Mouse (Mus musculus) kidney, embryonic 14.5 days (tissue): ENCODE data around the gene Ephb6. TPM values are rescaled to one million over a fixed set of nuclear protein-coding genes. Genes with fewer than 3 reads are reported as not detected.

Experiments used
- ATAC-seq: fragments of 200-750 bp; cut with Nextera tagmentation; 2 replicates; pipeline ENCODE4 v1.8.0; 2017; ENCODE audit warnings: moderate number of reproducible peaks, mild to moderate bottlenecking, moderate TSS enrichment, moderate library complexity; ENCODE audit not compliant: low FRiP score, low TSS enrichment
- H3K27ac ChIP-seq: fragments of 300-500 bp; sonication (generic); 2 replicates; pipeline ENCODE4 v1.5.1; 2014; ENCODE audit warnings: low read depth, mild to moderate bottlenecking, low read length, moderate library complexity, mixed read lengths
- H3K27me3 ChIP-seq: fragments of 300-500 bp; sonication (generic); 2 replicates; pipeline ENCODE4 v1.6.1; 2014; ENCODE audit warnings: mild to moderate bottlenecking, low read length; ENCODE audit not compliant: control insufficient read depth, insufficient read depth
- H3K36me3 ChIP-seq: fragments of 300-500 bp; sonication (generic); 2 replicates; pipeline ENCODE4 v1.6.1; 2014; ENCODE audit warnings: low read length, mixed read lengths; ENCODE audit not compliant: control insufficient read depth, insufficient read depth
- H3K4me1 ChIP-seq: fragments of 300-500 bp; sonication (generic); 2 replicates; pipeline ENCODE4 v1.6.1; 2014; ENCODE audit warnings: low read length, mixed read lengths; ENCODE audit not compliant: control insufficient read depth, insufficient read depth
- H3K4me2 ChIP-seq: fragments of 300-500 bp; sonication (generic); replicated peaks from 2 replicates; pipeline ENCODE4 v1.6.1; 2014; ENCODE audit warnings: low read depth, mild to moderate bottlenecking, low read length
- H3K4me3 ChIP-seq: fragments of 300-500 bp; sonication (generic); 2 replicates; pipeline ENCODE4 v1.5.1; 2014; ENCODE audit warnings: mild to moderate bottlenecking, low read length
- H3K9ac ChIP-seq: fragments of 300-500 bp; sonication (generic); 2 replicates; pipeline ENCODE4 v1.6.1; 2014; ENCODE audit warnings: low read depth, mild to moderate bottlenecking, low read length, moderate library complexity
- H3K9me3 ChIP-seq: fragments of 300-500 bp; sonication (generic); 2 replicates; pipeline ENCODE4 v1.6.1; 2016; ENCODE audit warnings: low read length; ENCODE audit not compliant: control insufficient read depth
- WGBS: fragments of 180-500 bp; shearing (Covaris S2); extraction: QIAGEN DNeasy Blood & Tissue Kit; methylation state at CpG from one replicate; pipeline ENCODE4 v1.1.7; 2014; 5-methylcytosine and 5-hydroxymethylcytosine counted together
- polyA plus RNA-seq: library from polyadenylated mRNA; unstranded; fragments of >200 nt; fragmentation: Nextera tagmentation; extraction: Ambion mirVana; gene quantifications from 2 replicates; pipeline ENCODE4 v1.2.1, GENCODE M21; 2014

Ephb6 gene
- polyA plus RNA-seq, 1 experiment from 2014 or later, result 11.8 TPM

GRCm38 (mm10) chr6:41566965-41567364, 38.3 kb upstream of the Ephb6 start:
- no peak overlapping the region for H3K4me3 ChIP-seq
- 85% methylated on average over 4 of the region's 4 CpGs for WGBS
- no peak overlapping the region for H3K4me2 ChIP-seq
- no peaks in the 10 kb centered on the region for H3K9me3 ChIP-seq
- no peak overlapping the region for H3K9ac ChIP-seq
- no peaks in the 10 kb centered on the region for H3K36me3 ChIP-seq
- no peaks in the 10 kb centered on the region for H3K27me3 ChIP-seq
- no peak overlapping the region for H3K27ac ChIP-seq
- H3K4me1 ChIP-seq, result no peaks in the 10 kb centered on the region
- no peak for ATAC-seq

DNA sequence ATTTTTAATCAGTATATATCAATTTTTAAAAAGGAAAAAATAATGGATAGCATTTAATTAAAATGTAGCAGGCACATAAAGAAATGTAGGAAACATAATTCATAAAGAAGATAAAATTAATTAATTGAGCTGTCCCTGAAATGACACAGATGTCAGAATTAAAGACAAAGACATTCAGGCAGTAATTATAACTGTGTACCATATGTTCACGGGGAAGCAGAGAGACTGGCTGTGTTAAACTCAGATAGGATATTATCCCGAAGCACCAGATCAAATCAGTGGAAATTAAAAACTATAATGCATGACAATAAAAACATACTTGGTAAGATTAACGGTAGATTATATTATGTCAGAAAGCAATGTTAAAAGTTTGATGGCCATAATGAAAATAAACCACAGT, 36.2 kb upstream of the Ephb6 start:
- Histone ChIP-seq H3K4me2 (no peak overlapping the region), H3K27ac (no peak overlapping the region), H3K4me3 (no peak overlapping the region), H3K36me3 (no peaks in the 10 kb centered on the region), H3K9ac (no peak overlapping the region), H3K9me3 (no peaks in the 10 kb centered on the region), H3K27me3 (no peaks in the 10 kb centered on the region), H3K4me1 (no peaks in the 10 kb centered on the region)
- ATAC-seq, result no peak
- WGBS, result 85% methylated on average over 3 of the region's 3 CpGs

GRCm38 (mm10) chr6:41576526-41577097, 28.7 kb upstream of the Ephb6 start:
- no peak overlapping the region for H3K9ac ChIP-seq
- no peaks in the 10 kb centered on the region for H3K36me3 ChIP-seq
- H3K27ac ChIP-seq, result no peak overlapping the region
- no peaks in the 10 kb centered on the region for H3K4me1 ChIP-seq
- H3K4me3 ChIP-seq, result no peak overlapping the region
- ATAC-seq, result no peak
- H3K4me2 ChIP-seq, result no peak overlapping the region
- H3K27me3 ChIP-seq, result no peaks in the 10 kb centered on the region
- no peaks in the 10 kb centered on the region for H3K9me3 ChIP-seq
- 52% methylated on average over 5 of the region's 5 CpGs for WGBS

DNA sequence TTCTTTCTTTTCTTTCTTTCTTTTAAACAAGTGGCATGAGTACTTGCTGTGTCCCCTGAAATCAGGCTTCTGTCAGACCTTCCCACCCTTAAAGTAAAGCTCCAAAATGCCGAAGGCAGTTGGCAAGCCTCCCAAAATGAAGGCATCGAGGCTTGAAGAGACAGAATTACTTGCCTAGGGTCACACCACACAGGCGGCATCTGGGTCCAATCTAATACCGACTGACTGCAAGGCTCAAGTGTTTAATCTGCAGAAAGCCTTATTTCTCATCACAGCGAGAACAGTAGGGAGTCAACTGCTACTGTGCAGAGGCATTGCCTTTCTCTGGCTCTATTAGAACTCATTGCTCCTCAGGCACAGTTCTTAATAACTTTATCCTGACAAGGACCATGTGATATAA, 28.0 kb upstream of the Ephb6 start:
- Histone ChIP-seq H3K4me2 (no peak overlapping the region), H3K4me3 (no peak overlapping the region), H3K27ac (no peak overlapping the region), H3K9ac (no peak overlapping the region), H3K9me3 (no peaks in the 10 kb centered on the region), H3K4me1 (no peaks in the 10 kb centered on the region), H3K27me3 (no peaks in the 10 kb centered on the region), H3K36me3 (no peaks in the 10 kb centered on the region)
- WGBS, result 62% methylated on average over 5 of the region's 5 CpGs
- ATAC-seq, result no peak

GRCm38 (mm10) chr6:41581295-41581694, 24.0 kb upstream of the Ephb6 start:
- 61% methylated on average over 7 of the region's 7 CpGs for WGBS
- ATAC-seq, result no peak

DNA sequence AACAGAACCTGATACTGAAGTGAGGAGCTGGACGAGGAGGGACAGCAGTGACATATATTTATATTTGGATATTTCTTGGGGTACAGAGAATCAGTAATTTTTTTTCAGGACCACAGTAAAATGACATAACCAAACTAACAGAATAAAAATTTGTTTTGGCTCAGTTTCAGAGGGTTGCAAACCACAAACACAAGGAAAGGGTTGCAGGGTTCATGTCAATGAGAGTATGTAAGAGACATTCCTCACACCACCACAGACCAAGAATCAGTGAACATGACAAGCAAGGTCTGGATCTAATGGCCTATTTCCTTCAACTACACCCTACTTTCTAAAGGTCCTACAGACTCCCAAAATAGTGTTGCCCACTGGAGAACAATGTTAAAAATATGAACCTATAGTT, 23.1 kb upstream of the Ephb6 start:
- Histone ChIP-seq H3K9ac (no peak overlapping the region), H3K4me2 (no peak overlapping the region), H3K27me3 (no peaks in the 10 kb centered on the region), H3K4me1 (no peaks in the 10 kb centered on the region), H3K4me3 (no peak overlapping the region), H3K36me3 (no peaks in the 10 kb centered on the region), H3K9me3 (no peaks in the 10 kb centered on the region), H3K27ac (no peak overlapping the region)
- ATAC-seq, result no peak
- WGBS, result 77% methylated on average over 1 of the region's 1 CpGs

More at GRCm38 (mm10) chr6:41581295-41581694, 24.0 kb upstream of the Ephb6 start:
- H3K9me3 ChIP-seq, result no peaks in the 10 kb centered on the region
- no peaks in the 10 kb centered on the region for H3K4me1 ChIP-seq
- H3K9ac ChIP-seq, result no peak overlapping the region
- H3K4me2 ChIP-seq, result no peak overlapping the region
- H3K27ac ChIP-seq, result no peak overlapping the region
- no peak overlapping the region for H3K4me3 ChIP-seq
- H3K36me3 ChIP-seq, result no peaks in the 10 kb centered on the region
- no peaks in the 10 kb centered on the region for H3K27me3 ChIP-seq

- peak; percentile 67 for ATAC-seq
- peak overlapping the region; percentile 85; the same call in 1 of the 2 replicates for H3K27ac ChIP-seq
- H3K4me3 ChIP-seq, result peak overlapping the region; percentile 66
- no peaks in the 10 kb centered on the region for H3K27me3 ChIP-seq
- no peaks in the 10 kb centered on the region for H3K9me3 ChIP-seq
- H3K36me3 ChIP-seq, result no peaks in the 10 kb centered on the region
- peak overlapping the region; percentile 75 for H3K9ac ChIP-seq
- peak overlapping the region; percentile 93 for H3K4me2 ChIP-seq
- under 1% methylated on average over 23 of the region's 23 CpGs for WGBS
- H3K4me1 ChIP-seq, result 0 out of 2 replicates have a peak, but pooled peaks cover 6% of the 10 kb centered on the region
Measured at GRCm38 (mm10) chr6:41604401-41605050, 756 bp upstream of the Ephb6 start.

GRCm38 (mm10) chr6:41605794-41606104, 467 bp downstream of the Ephb6 start:
- WGBS, result 1% methylated on average over 7 of the region's 7 CpGs
- H3K36me3 ChIP-seq, result no peaks in the 10 kb centered on the region
- no peaks in the 10 kb centered on the region for H3K9me3 ChIP-seq
- no peak overlapping the region for H3K27ac ChIP-seq
- no peaks in the 10 kb centered on the region for H3K27me3 ChIP-seq
- peak overlapping the region; percentile 75 for H3K9ac ChIP-seq
- ATAC-seq, result peak; percentile 43
- 0 out of 2 replicates have a peak, but pooled peaks cover 6% of the 10 kb centered on the region for H3K4me1 ChIP-seq
- H3K4me3 ChIP-seq, result peak overlapping the region; percentile 66
- peak overlapping the region; percentile 93 for H3K4me2 ChIP-seq

- no peaks in the 10 kb centered on the region for H3K36me3 ChIP-seq
- no peak overlapping the region for H3K27ac ChIP-seq
- WGBS, result 10% methylated on average over 4 of the region's 4 CpGs
- no peaks in the 10 kb centered on the region for H3K27me3 ChIP-seq
- no peak for ATAC-seq
- 0 out of 2 replicates have a peak, but pooled peaks cover 6% of the 10 kb centered on the region for H3K4me1 ChIP-seq
- H3K9me3 ChIP-seq, result no peaks in the 10 kb centered on the region
- H3K4me3 ChIP-seq, result peak overlapping the region; percentile 66
- H3K4me2 ChIP-seq, result peak overlapping the region; percentile 93
- H3K9ac ChIP-seq, result peak overlapping the region; percentile 75; the same call in 1 of the 2 replicates
Measured at GRCm38 (mm10) chr6:41606214-41606613, 932 bp downstream of the Ephb6 start.
